Mouse (Mus musculus) layer of hippocampus, adult 9-11 months (tissue): Measurements from ENCODE around the gene Alkbh4.

ENCODE experiments used
- DNase-seq: peaks from one replicate; pipeline ENCODE4 v3.0.0; 2022

Alkbh4 gene

DNA sequence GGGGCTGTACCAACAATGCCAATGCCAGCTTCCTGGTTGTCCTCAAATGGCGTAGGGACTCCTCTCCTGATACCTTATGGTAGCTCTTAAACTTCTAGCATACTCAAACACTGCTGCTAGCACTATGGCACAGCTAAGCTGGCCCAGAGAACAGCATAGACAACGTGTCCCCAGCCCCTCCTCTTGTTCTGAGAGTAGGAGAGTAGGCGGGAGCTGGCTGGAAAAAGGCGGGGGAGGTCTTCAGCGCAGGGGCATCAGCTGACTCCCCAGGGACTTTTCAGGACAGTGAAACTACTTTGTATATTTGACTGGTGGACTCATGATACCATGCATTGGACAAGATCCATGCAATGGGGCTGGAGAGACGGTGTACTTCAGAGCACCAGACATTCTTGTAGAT lies 46.1 kb downstream of the Alkbh4 start:
- DNase-seq = peak; percentile 79

DNA sequence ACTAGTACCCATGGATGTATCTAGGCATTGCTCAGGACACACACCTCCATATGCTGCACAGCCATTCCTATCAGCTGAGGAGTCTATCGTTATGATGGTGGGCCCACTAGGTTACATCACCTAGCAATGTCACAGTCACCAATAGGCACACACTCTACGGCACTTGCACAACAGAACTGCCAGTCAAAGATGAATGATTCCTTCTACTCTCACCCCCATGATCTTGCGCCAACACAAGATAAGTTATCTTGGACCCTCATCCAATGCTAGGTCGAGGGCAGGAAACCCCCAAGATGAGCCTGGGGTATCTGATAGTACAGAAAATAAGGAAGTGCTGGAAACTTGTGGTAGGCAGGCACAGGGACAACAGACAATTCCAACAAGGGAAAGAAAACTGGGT lies 46.9 kb downstream of the Alkbh4 start:
- no peak for DNase-seq

DNA sequence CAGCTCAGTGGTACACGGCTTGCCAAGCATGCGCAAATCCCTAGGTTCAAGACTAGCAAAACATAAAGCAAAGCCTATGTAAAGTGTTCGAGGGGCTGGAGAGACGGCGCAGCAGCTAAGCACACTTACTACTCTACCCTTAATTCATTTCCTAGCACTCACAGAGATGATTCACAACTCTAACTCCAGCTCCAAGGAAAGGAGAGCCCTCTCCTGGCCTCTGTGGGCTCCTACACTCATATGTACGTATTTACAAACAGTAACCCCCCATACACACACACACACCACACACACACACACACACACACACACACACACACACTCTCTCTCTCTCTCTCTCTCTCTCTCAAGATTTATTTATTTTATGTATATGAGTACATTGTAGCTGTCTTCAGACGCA lies 47.8 kb downstream of the Alkbh4 start:
- no peak for DNase-seq

DNA sequence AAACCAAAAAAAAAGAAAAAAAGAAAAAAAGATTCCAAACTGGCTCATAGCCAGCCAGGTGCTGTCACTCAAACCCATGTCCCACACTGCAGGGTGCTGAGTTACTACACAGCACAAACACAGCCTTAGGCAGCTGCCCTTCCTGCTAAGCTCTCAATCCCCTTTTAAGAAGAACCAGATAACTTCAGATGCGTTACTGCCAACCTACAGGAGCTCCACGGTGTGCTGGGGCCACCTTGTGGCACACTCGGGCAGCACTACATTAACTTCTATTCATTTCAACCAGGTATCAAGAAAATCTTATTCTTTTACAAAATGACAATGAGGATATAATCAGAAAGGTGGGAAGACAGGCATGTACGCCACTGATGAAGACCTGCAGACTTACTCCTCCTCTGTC lies 50.8 kb downstream of the Alkbh4 start:
- DNase-seq = no peak
